Mouse (Mus musculus): ENCODE data around the gene Tmem132d. TPM values are rescaled to one million over a fixed set of nuclear protein-coding genes. Genes with fewer than 3 reads are reported as not detected.

Tmem132d gene
- polyA plus RNA-seq, 2 experiments: 0.33 to 0.58 TPM

- no peak for TF ChIP-seq POLR2A (IDR thresholded peaks at IDR 0.05; ENCODE audit: borderline replicate concordance, extremely low read depth, insufficient read depth, insufficient read length)
- 0 out of 2 replicates have a peak, but pooled peaks cover 10% of the 10 kb centered on the region for H3K9me3 ChIP-seq (ENCODE audit: control insufficient read depth, low read length)
- H3K36me3 ChIP-seq (ENCODE audit: control insufficient read depth, insufficient read depth, low read length): no peaks in the 10 kb centered on the region
- no peak overlapping the region for H3K4me3 ChIP-seq (replicated peaks; ENCODE audit: low read length)
- H3K27ac ChIP-seq (replicated peaks; ENCODE audit: low read depth, low read length): no peak overlapping the region
- DNase-seq (ENCODE audit: low spot score) (no peak), ATAC-seq (ENCODE audit: low FRiP score, low read depth) (no peak)
- no peaks in the 10 kb centered on the region for H3K27me3 ChIP-seq (ENCODE audit: control insufficient read depth, insufficient read depth, low read length)
- 87% methylated on average over 18 of the region's 18 CpGs for WGBS
- no peaks in the 10 kb centered on the region for H3K4me1 ChIP-seq (ENCODE audit: control insufficient read depth, insufficient read depth, low read length)
- H3K9ac ChIP-seq (ENCODE audit: low read depth, low read length, severe bottlenecking): no peak overlapping the region
- no peak overlapping the region for H3K4me2 ChIP-seq (replicated peaks; ENCODE audit: low read depth, low read length, severe bottlenecking)
These were observed 547.0 kb downstream of the Tmem132d start for GRCm38 (mm10) chr5:127885566-127886505.

GRCm38 (mm10) chr5:127883021-127883420 is 549.9 kb downstream of the Tmem132d start:
- H3K4me1 ChIP-seq (ENCODE audit: control insufficient read depth, insufficient read depth, low read length): no peaks in the 10 kb centered on the region
- no peaks in the 10 kb centered on the region for H3K36me3 ChIP-seq (ENCODE audit: control insufficient read depth, insufficient read depth, low read length)
- no peak overlapping the region for H3K4me3 ChIP-seq (replicated peaks; ENCODE audit: low read length)
- no peak for ATAC-seq (ENCODE audit: low FRiP score, low read depth)
- H3K4me2 ChIP-seq (replicated peaks; ENCODE audit: low read depth, low read length, severe bottlenecking): no peak overlapping the region
- H3K27me3 ChIP-seq (ENCODE audit: control insufficient read depth, insufficient read depth, low read length): no peaks in the 10 kb centered on the region
- H3K9me3 ChIP-seq (ENCODE audit: control insufficient read depth, low read length): 0 out of 2 replicates have a peak, but pooled peaks cover 10% of the 10 kb centered on the region
- DNase-seq (ENCODE audit: low spot score): no peak
- TF ChIP-seq POLR2A (IDR thresholded peaks at IDR 0.05; ENCODE audit: borderline replicate concordance, extremely low read depth, insufficient read depth, insufficient read length): no peak
- WGBS: 72% methylated on average over 10 of the region's 10 CpGs
- H3K27ac ChIP-seq (replicated peaks; ENCODE audit: low read depth, low read length): no peak overlapping the region
- H3K9ac ChIP-seq (ENCODE audit: low read depth, low read length, severe bottlenecking): no peak overlapping the region

GRCm38 (mm10) chr5:127874461-127874860 is 558.4 kb downstream of the Tmem132d start:
- H3K27ac ChIP-seq (replicated peaks; ENCODE audit: low read depth, low read length): no peak overlapping the region
- H3K4me1 ChIP-seq (ENCODE audit: control insufficient read depth, insufficient read depth, low read length): no peaks in the 10 kb centered on the region
- no peak for ATAC-seq (ENCODE audit: low FRiP score, low read depth)
- H3K9ac ChIP-seq (ENCODE audit: low read depth, low read length, severe bottlenecking): no peak overlapping the region
- no peak for DNase-seq (ENCODE audit: low spot score)
- H3K4me3 ChIP-seq (replicated peaks; ENCODE audit: low read length): no peak overlapping the region
- no peaks in the 10 kb centered on the region for H3K27me3 ChIP-seq (ENCODE audit: control insufficient read depth, insufficient read depth, low read length)
- WGBS: 78% methylated on average over 6 of the region's 6 CpGs
- no peaks in the 10 kb centered on the region for H3K36me3 ChIP-seq (ENCODE audit: control insufficient read depth, insufficient read depth, low read length)
- no peak for TF ChIP-seq POLR2A (IDR thresholded peaks at IDR 0.05; ENCODE audit: borderline replicate concordance, extremely low read depth, insufficient read depth, insufficient read length)
- H3K9me3 ChIP-seq (ENCODE audit: control insufficient read depth, low read length): no peaks in the 10 kb centered on the region
- H3K4me2 ChIP-seq (replicated peaks; ENCODE audit: low read depth, low read length, severe bottlenecking): no peak overlapping the region

- no peaks in the 10 kb centered on the region for H3K9me3 ChIP-seq (ENCODE audit: control insufficient read depth, low read length)
- no peak overlapping the region for H3K27ac ChIP-seq (replicated peaks; ENCODE audit: low read depth, low read length)
- H3K36me3 ChIP-seq (ENCODE audit: control insufficient read depth, insufficient read depth, low read length): no peaks in the 10 kb centered on the region
- DNase-seq (ENCODE audit: low spot score) (no peak), ATAC-seq (ENCODE audit: low FRiP score, low read depth) (no peak)
- H3K4me3 ChIP-seq (replicated peaks; ENCODE audit: low read length): no peak overlapping the region
- 88% methylated on average over 6 of the region's 6 CpGs for WGBS
- no peaks in the 10 kb centered on the region for H3K27me3 ChIP-seq (ENCODE audit: control insufficient read depth, insufficient read depth, low read length)
- H3K9ac ChIP-seq (ENCODE audit: low read depth, low read length, severe bottlenecking): no peak overlapping the region
- no peak for TF ChIP-seq POLR2A (IDR thresholded peaks at IDR 0.05; ENCODE audit: borderline replicate concordance, extremely low read depth, insufficient read depth, insufficient read length)
- no peaks in the 10 kb centered on the region for H3K4me1 ChIP-seq (ENCODE audit: control insufficient read depth, insufficient read depth, low read length)
- no peak overlapping the region for H3K4me2 ChIP-seq (replicated peaks; ENCODE audit: low read depth, low read length, severe bottlenecking)
These were observed 567.7 kb downstream of the Tmem132d start for GRCm38 (mm10) chr5:127865157-127865556.

- 79% methylated on average over 2 of the region's 2 CpGs for WGBS
- H3K27ac ChIP-seq (replicated peaks; ENCODE audit: low read depth, low read length): no peak overlapping the region
- TF ChIP-seq POLR2A (IDR thresholded peaks at IDR 0.05; ENCODE audit: borderline replicate concordance, extremely low read depth, insufficient read depth, insufficient read length): no peak
- DNase-seq (ENCODE audit: low spot score) (no peak), ATAC-seq (ENCODE audit: low FRiP score, low read depth) (no peak)
- no peaks in the 10 kb centered on the region for H3K27me3 ChIP-seq (ENCODE audit: control insufficient read depth, insufficient read depth, low read length)
- no peak overlapping the region for H3K4me2 ChIP-seq (replicated peaks; ENCODE audit: low read depth, low read length, severe bottlenecking)
- H3K36me3 ChIP-seq (ENCODE audit: control insufficient read depth, insufficient read depth, low read length): no peaks in the 10 kb centered on the region
- H3K9me3 ChIP-seq (ENCODE audit: control insufficient read depth, low read length): no peaks in the 10 kb centered on the region
- no peak overlapping the region for H3K4me3 ChIP-seq (replicated peaks; ENCODE audit: low read length)
- H3K9ac ChIP-seq (ENCODE audit: low read depth, low read length, severe bottlenecking): no peak overlapping the region
- no peaks in the 10 kb centered on the region for H3K4me1 ChIP-seq (ENCODE audit: control insufficient read depth, insufficient read depth, low read length)
These were observed 573.2 kb downstream of the Tmem132d start for GRCm38 (mm10) chr5:127859719-127860118.

Data from limb, embryonic 14.5 days (tissue).